Mouse (Mus musculus): ENCODE measurements around the gene Saa3. TPM values are rescaled to one million over a fixed set of nuclear protein-coding genes. Genes with fewer than 3 reads are reported as not detected.
"Not testable (repeated sequence)": the region's sequence is repeated elsewhere in the genome, so short reads cannot be mapped to it uniquely, and the experiment has no call there.

Gene Saa3
- total RNA-seq (2021) = 1 to 10 TPM in 1 of 2 experiments, under 1 TPM in 1; 0.53 to 2.4 TPM

- intact Hi-C loops (cut with DNase I) = loop anchor here (2.0 to 10.0 kb wide), 2 partner anchors 55 to 681 kb away; partner anchors contain the start of genes Abcc6 and Nomo1
- no peak for DNase-seq (ENCODE audit: low spot score)
Measured at GRCm38 (mm10) chr7:46715600-46715999, at the start of gene Saa3. Gene Saa3 (minus strand): TSS chr7:46715700.

- no peak for DNase-seq (ENCODE audit: low spot score)
- intact Hi-C loops (cut with DNase I) = no loop called here
Measured at GRCm38 (mm10) chr7:46764672-46765071, 49.2 kb upstream of the Saa3 start.

GRCm38 (mm10) chr7:46762601-46763000, 47.1 kb upstream of the Saa3 start:
- DNase-seq (ENCODE audit: low spot score) = no peak
- intact Hi-C loops (cut with DNase I) = no loop called here

GRCm38 (mm10) chr7:46761049-46761795, 45.7 kb upstream of the Saa3 start:
- intact Hi-C loops (cut with DNase I) = no loop called here
- no peak for DNase-seq (ENCODE audit: low spot score)

GRCm38 (mm10) chr7:46751490-46751889, 36.0 kb upstream of the Saa3 start, which contains the start of gene Saa2:
Gene Saa2 (plus strand): TSS chr7:46751790.
- intact Hi-C loops (cut with DNase I) = no loop called here

GRCm38 (mm10) chr7:46748459-46748858, 33.0 kb upstream of the Saa3 start:
- intact Hi-C loops (cut with DNase I) = no loop called here
- no peak for DNase-seq (ENCODE audit: low spot score)

More at GRCm38 (mm10) chr7:46751490-46751889, 36.0 kb upstream of the Saa3 start, which contains the start of gene Saa2:
- DNase-seq (ENCODE audit: low spot score) = no peak

GRCm38 (mm10) chr7:46746381-46746780, 30.9 kb upstream of the Saa3 start:
- intact Hi-C loops (cut with DNase I) = no loop called here
- DNase-seq (ENCODE audit: low spot score) = peak; percentile 7

GRCm38 (mm10) chr7:46745816-46746215, 30.3 kb upstream of the Saa3 start:
- intact Hi-C loops (cut with DNase I) = no loop called here
- DNase-seq (ENCODE audit: low spot score) = no peak

GRCm38 (mm10) chr7:46742880-46743279, 27.4 kb upstream of the Saa3 start, which contains the start of gene Saa1:
Gene Saa1 (minus strand): TSS chr7:46742980.
- intact Hi-C loops (cut with DNase I); DNase-seq (ENCODE audit: low spot score): not testable (repeated sequence)

GRCm38 (mm10) chr7:46740041-46740440, 24.5 kb upstream of the Saa3 start:
- intact Hi-C loops (cut with DNase I); DNase-seq (ENCODE audit: low spot score): not testable (repeated sequence)

- DNase-seq (ENCODE audit: low spot score) = no peak
- intact Hi-C loops (cut with DNase I) = no loop called here
Measured at GRCm38 (mm10) chr7:46738561-46739460, 23.3 kb upstream of the Saa3 start.

- intact Hi-C loops (cut with DNase I) = no loop called here
- no peak for DNase-seq (ENCODE audit: low spot score)
Measured at GRCm38 (mm10) chr7:46734983-46735382, 19.5 kb upstream of the Saa3 start.

- no peak for DNase-seq (ENCODE audit: low spot score)
- intact Hi-C loops (cut with DNase I) = no loop called here
Measured at GRCm38 (mm10) chr7:46732458-46732857, 17.0 kb upstream of the Saa3 start, which contains the start of gene Saa4. Gene Saa4 (minus strand): TSS chr7:46732603.

GRCm38 (mm10) chr7:46727584-46727983, 12.1 kb upstream of the Saa3 start:
- intact Hi-C loops (cut with DNase I) = no loop called here
- DNase-seq (ENCODE audit: low spot score) = no peak

GRCm38 (mm10) chr7:46724396-46724795, 8.9 kb upstream of the Saa3 start:
- intact Hi-C loops (cut with DNase I) = no loop called here
- no peak for DNase-seq (ENCODE audit: low spot score)

GRCm38 (mm10) chr7:46723849-46724248, 8.3 kb upstream of the Saa3 start:
- intact Hi-C loops (cut with DNase I) = no loop called here

GRCm38 (mm10) chr7:46723354-46723753, 7.9 kb upstream of the Saa3 start:
- no peak for DNase-seq (ENCODE audit: low spot score)
- intact Hi-C loops (cut with DNase I) = no loop called here

More at GRCm38 (mm10) chr7:46723849-46724248, 8.3 kb upstream of the Saa3 start:
- DNase-seq (ENCODE audit: low spot score) = no peak

- intact Hi-C loops (cut with DNase I) = no loop called here
- no peak for DNase-seq (ENCODE audit: low spot score)
Measured at GRCm38 (mm10) chr7:46720460-46720859, 5.0 kb upstream of the Saa3 start.

GRCm38 (mm10) chr7:46719526-46719925, 4.0 kb upstream of the Saa3 start:
- intact Hi-C loops (cut with DNase I) = loop anchor here (10.0 kb wide), 1 partner anchor 685 kb away; the partner anchor contains the start of genes Abcc6 and Nomo1
- DNase-seq (ENCODE audit: low spot score) = no peak

- intact Hi-C loops (cut with DNase I) = loop anchor here (10.0 kb wide), 1 partner anchor 684 kb away; the partner anchor contains the start of genes Abcc6 and Nomo1
- no peak for DNase-seq (ENCODE audit: low spot score)
Measured at GRCm38 (mm10) chr7:46718591-46719270, 3.2 kb upstream of the Saa3 start.

All from heart, postnatal 25 days (tissue).